Mouse (Mus musculus) olfactory bulb, adult 2 months (tissue): ENCODE data around the gene Retnla.

Experiments
- CTCF ChIP-seq: fragments of 200-500 bp; IDR thresholded peaks from 2 replicates; pipeline ENCODE4 v1.5.1; 2012; ENCODE audit warnings: low read depth, mild to moderate bottlenecking, low read length, moderate library complexity; ENCODE audit not compliant: insufficient read depth
- POLR2A ChIP-seq: fragments of 200-500 bp; IDR thresholded peaks from 2 replicates; pipeline ENCODE4 v1.6.1; 2012; ENCODE audit warnings: mild to moderate bottlenecking, low read depth, low read length, moderate library complexity; ENCODE audit not compliant: insufficient read depth

DNA sequence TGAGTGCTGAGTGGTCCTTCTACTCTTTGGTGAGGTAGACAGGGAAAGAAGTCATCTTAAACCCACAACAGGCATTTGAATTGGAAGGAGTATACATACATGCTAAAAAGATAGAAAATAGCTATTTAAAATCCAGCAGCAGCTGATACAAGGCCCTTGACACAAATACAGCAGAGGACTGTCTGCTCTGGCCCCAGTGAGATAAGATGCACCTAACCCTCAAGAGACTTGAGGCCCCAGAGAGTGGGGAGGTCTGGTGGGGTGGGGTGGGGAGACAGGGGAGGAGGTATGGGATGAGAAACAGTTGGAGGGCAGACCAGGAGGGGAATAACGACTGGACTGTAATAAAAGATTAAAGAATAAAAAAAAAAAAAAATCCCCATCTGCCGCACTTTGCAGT lies 25.3 kb downstream of the Retnla start:
- no peak for TF ChIP-seq POLR2A
- no peak for TF ChIP-seq CTCF
